Mouse (Mus musculus): ENCODE measurements at regions not wholly inside any gene's neighbourhood (a gene's known extent, or its start where the extent isn't known, plus 50 kb on each side); places are given as distances from the start of the nearest gene placed in this dataset.
A peak's percentile ranks its signal among the peaks of the same experiment; 100 is the strongest.

GRCm38 (mm10) chr11:35016998-35017397 is 104.0 kb upstream of the Slit3 start:
- no peaks in the 10 kb centered on the region for H3K27me3 ChIP-seq (ENCODE audit: control insufficient read depth, insufficient read depth, low read length)
- H3K9me3 ChIP-seq (ENCODE audit: control insufficient read depth, low read length): no peaks in the 10 kb centered on the region
- no peaks in the 10 kb centered on the region for H3K36me3 ChIP-seq (replicated peaks; ENCODE audit: control insufficient read depth, insufficient read depth, low read depth)
- no peak for TF ChIP-seq CTCF (IDR thresholded peaks at IDR 0.05; ENCODE audit: low read depth)
- TF ChIP-seq EP300 (IDR thresholded peaks at IDR 0.05; ENCODE audit: low read depth): no peak
- ATAC-seq (ENCODE audit: insufficient read depth): no peak
- no peak overlapping the region for H3K27ac ChIP-seq
- no peak for DNase-seq (ENCODE audit: low read depth in 3 of 3, low spot score in 3 of 3)
- peaks cover 0 to 4% of the 10 kb centered on the region in 2 experiments; a peak in 2 of 4 replicates for H3K4me1 ChIP-seq (replicated peaks; ENCODE audit: control insufficient read depth in 2 of 2, insufficient read depth in 2 of 2, low read length in 1 of 2)
- no peak overlapping the region for H3K4me2 ChIP-seq (ENCODE audit: low read depth)
- WGBS (ENCODE audit: insufficient replicate concordance): 21% methylated on average over 3 of the region's 3 CpGs
- no peak overlapping the region for H3K9ac ChIP-seq (replicated peaks)
- no peak overlapping the region for H3K4me3 ChIP-seq (ENCODE audit: insufficient read depth in 1 of 2, low read depth in 2 of 2, low read length in 2 of 2)

- H3K4me2 ChIP-seq (ENCODE audit: low read depth): no peak overlapping the region
- H3K4me1 ChIP-seq (replicated peaks; ENCODE audit: control insufficient read depth in 2 of 2, insufficient read depth in 2 of 2, low read length in 1 of 2): peaks cover 0 to 9% of the 10 kb centered on the region in 2 experiments; a peak in 2 of 4 replicates
- H3K27ac ChIP-seq: no peak overlapping the region
- TF ChIP-seq CTCF (IDR thresholded peaks at IDR 0.05; ENCODE audit: low read depth) (no peak), EP300 (IDR thresholded peaks at IDR 0.05; ENCODE audit: low read depth) (no peak)
- ATAC-seq (ENCODE audit: insufficient read depth) (no peak), DNase-seq (ENCODE audit: low read depth in 3 of 3, low spot score in 3 of 3) (no peak)
- no peaks in the 10 kb centered on the region for H3K36me3 ChIP-seq (replicated peaks; ENCODE audit: control insufficient read depth, insufficient read depth, low read depth)
- H3K9ac ChIP-seq (replicated peaks): no peak overlapping the region
- WGBS (ENCODE audit: insufficient replicate concordance): 56% methylated on average over 24 of the region's 24 CpGs
- H3K9me3 ChIP-seq (ENCODE audit: control insufficient read depth, low read length): no peaks in the 10 kb centered on the region
- H3K27me3 ChIP-seq (ENCODE audit: control insufficient read depth, insufficient read depth, low read length): no peaks in the 10 kb centered on the region
- H3K4me3 ChIP-seq (ENCODE audit: insufficient read depth in 1 of 2, low read depth in 2 of 2, low read length in 2 of 2): no peak overlapping the region
These were observed 109.2 kb upstream of the Slit3 start for GRCm38 (mm10) chr11:35011521-35012476.

GRCm38 (mm10) chr11:35006773-35007567 is 114.1 kb upstream of the Slit3 start:
- H3K36me3 ChIP-seq (replicated peaks; ENCODE audit: control insufficient read depth, insufficient read depth, low read depth): no peaks in the 10 kb centered on the region
- 18% methylated on average over 20 of the region's 20 CpGs for WGBS (ENCODE audit: insufficient replicate concordance)
- peak; percentile 53 for ATAC-seq (ENCODE audit: insufficient read depth)
- H3K27me3 ChIP-seq (ENCODE audit: control insufficient read depth, insufficient read depth, low read length): no peaks in the 10 kb centered on the region
- H3K9me3 ChIP-seq (ENCODE audit: control insufficient read depth, low read length): no peaks in the 10 kb centered on the region
- no peak overlapping the region for H3K9ac ChIP-seq (replicated peaks)
- peak in 1 of 3 experiments; percentile 5 for DNase-seq (ENCODE audit: low read depth in 3 of 3, low spot score in 3 of 3)
- peaks cover 0 to 8% of the 10 kb centered on the region in 2 experiments; a peak in 1 of 4 replicates for H3K4me1 ChIP-seq (replicated peaks; ENCODE audit: control insufficient read depth in 2 of 2, insufficient read depth in 2 of 2, low read length in 1 of 2)
- no peak overlapping the region for H3K27ac ChIP-seq
- no peak overlapping the region; a peak in 1 of 4 replicates for H3K4me3 ChIP-seq (ENCODE audit: insufficient read depth in 1 of 2, low read depth in 2 of 2, low read length in 2 of 2)
- TF ChIP-seq CTCF (IDR thresholded peaks at IDR 0.05; ENCODE audit: low read depth) (no peak), EP300 (IDR thresholded peaks at IDR 0.05; ENCODE audit: low read depth) (no peak)
- peak overlapping the region; percentile 16 for H3K4me2 ChIP-seq (ENCODE audit: low read depth)

GRCm38 (mm10) chr11:35005143-35005542 is 115.9 kb upstream of the Slit3 start:
- no peaks in the 10 kb centered on the region for H3K27me3 ChIP-seq (ENCODE audit: control insufficient read depth, insufficient read depth, low read length)
- H3K9me3 ChIP-seq (ENCODE audit: control insufficient read depth, low read length): no peaks in the 10 kb centered on the region
- no peak for ATAC-seq (ENCODE audit: insufficient read depth)
- TF ChIP-seq EP300 (IDR thresholded peaks at IDR 0.05; ENCODE audit: low read depth) (no peak), CTCF (IDR thresholded peaks at IDR 0.05; ENCODE audit: low read depth) (no peak)
- H3K27ac ChIP-seq: no peak overlapping the region
- peaks cover 0 to 5% of the 10 kb centered on the region in 2 experiments; a peak in 1 of 4 replicates for H3K4me1 ChIP-seq (replicated peaks; ENCODE audit: control insufficient read depth in 2 of 2, insufficient read depth in 2 of 2, low read length in 1 of 2)
- no peak overlapping the region for H3K4me3 ChIP-seq (ENCODE audit: insufficient read depth in 1 of 2, low read depth in 2 of 2, low read length in 2 of 2)
- no peak overlapping the region for H3K9ac ChIP-seq (replicated peaks)
- WGBS (ENCODE audit: insufficient replicate concordance): 42% methylated on average over 3 of the region's 3 CpGs
- H3K4me2 ChIP-seq (ENCODE audit: low read depth): no peak overlapping the region
- H3K36me3 ChIP-seq (replicated peaks; ENCODE audit: control insufficient read depth, insufficient read depth, low read depth): no peaks in the 10 kb centered on the region
- no peak for DNase-seq (ENCODE audit: low read depth in 3 of 3, low spot score in 3 of 3)

GRCm38 (mm10) chr11:35004431-35004830 is 116.6 kb upstream of the Slit3 start:
- Histone ChIP-seq H3K9me3 (ENCODE audit: control insufficient read depth, low read length) (no peaks in the 10 kb centered on the region), H3K36me3 (replicated peaks; ENCODE audit: control insufficient read depth, insufficient read depth, low read depth) (no peaks in the 10 kb centered on the region), H3K4me1 (replicated peaks; ENCODE audit: control insufficient read depth in 2 of 2, insufficient read depth in 2 of 2, low read length in 1 of 2) (peaks cover 0 to 5% of the 10 kb centered on the region in 2 experiments; a peak in 1 of 4 replicates), H3K4me2 (ENCODE audit: low read depth) (no peak overlapping the region), H3K27ac (no peak overlapping the region), H3K27me3 (ENCODE audit: control insufficient read depth, insufficient read depth, low read length) (no peaks in the 10 kb centered on the region), H3K9ac (replicated peaks) (no peak overlapping the region), H3K4me3 (ENCODE audit: insufficient read depth in 1 of 2, low read depth in 2 of 2, low read length in 2 of 2) (no peak overlapping the region)
- no peak for ATAC-seq (ENCODE audit: insufficient read depth)
- 27% methylated on average over 1 of the region's 1 CpGs for WGBS (ENCODE audit: insufficient replicate concordance)
- no peak for DNase-seq (ENCODE audit: low read depth in 3 of 3, low spot score in 3 of 3)
- TF ChIP-seq CTCF (IDR thresholded peaks at IDR 0.05; ENCODE audit: low read depth): no peak

All from liver, embryonic 14.5 days (tissue).